Mouse (Mus musculus): Measurements from ENCODE around the gene Urb2. TPM values are rescaled to one million over a fixed set of nuclear protein-coding genes. Genes with fewer than 3 reads are reported as not detected.

Urb2 gene
- total and polyA plus RNA-seq, 3 experiments = 26.4 to 33.9 (median 27.9) TPM

- H3K79me2 ChIP-seq (replicated peaks; ENCODE audit: control insufficient read depth, extremely low read depth, insufficient read depth, poor library complexity, severe bottlenecking) = no peaks in the 10 kb centered on the region
- peaks cover 8 to 32% of the 10 kb centered on the region in 2 experiments; a peak in 3 of 4 replicates for H3K4me1 ChIP-seq (ENCODE audit: control insufficient read depth in 1 of 2, insufficient read depth in 2 of 2)
- H3K9me3 ChIP-seq (replicated peaks; ENCODE audit: low read length) = peaks cover 3% of the 10 kb centered on the region
- H3K4me3 ChIP-seq (replicated peaks in 1 of 3; ENCODE audit: low read depth in 2 of 3, low read length in 2 of 3, poor library complexity in 1 of 3) = no peak overlapping the region
- DNase-seq (ENCODE audit: extremely low read depth) = no peak
- H3K9ac ChIP-seq (ENCODE audit: insufficient read depth, low read depth) = no peak overlapping the region
- TF ChIP-seq ZNF384 (IDR thresholded peaks at IDR 0.05; ENCODE audit: low read depth, low read length) (no peak), UBTF (IDR thresholded peaks at IDR 0.05; ENCODE audit: low read depth, low read length) (no peak), ZC3H11A (IDR thresholded peaks at IDR 0.05; ENCODE audit: low read depth, low read length) (peak; percentile 66), POLR2A (IDR thresholded peaks at IDR 0.05; ENCODE audit: low read depth, low read length) (no peak), CHD1 (IDR thresholded peaks at IDR 0.05; ENCODE audit: low read depth, low read length) (no peak), CTCF (conservative IDR thresholded peaks at IDR 0.05 in 1 of 2, IDR thresholded peaks at IDR 0.05 in 1 of 2; ENCODE audit: low read depth in 2 of 2, low read length in 2 of 2) (peak; percentile 11 to 74; a peak in 2 of 4 replicates), JUND (conservative IDR thresholded peaks at IDR 0.05; ENCODE audit: low read depth, low read length) (no peak), POLR2AphosphoS2 (IDR thresholded peaks at IDR 0.05; ENCODE audit: low read depth, low read length) (no peak), RAD21 (IDR thresholded peaks at IDR 0.05; ENCODE audit: low read depth, low read length) (peak; percentile 71), MAZ (IDR thresholded peaks at IDR 0.05; ENCODE audit: low read depth, low read length) (no peak), TCF12 (IDR thresholded peaks at IDR 0.05; ENCODE audit: low read depth, low read length) (no peak), SMC3 (IDR thresholded peaks at IDR 0.05; ENCODE audit: low read depth, low read length) (peak; percentile 86), ELF1 (IDR thresholded peaks at IDR 0.05; ENCODE audit: low read depth, low read length) (no peak), E2F4 (IDR thresholded peaks at IDR 0.05; ENCODE audit: insufficient replicate concordance, low read depth, low read length) (no peak)
- no peaks in the 10 kb centered on the region for H3K27me3 ChIP-seq (replicated peaks)
- no peaks in the 10 kb centered on the region for H3K36me3 ChIP-seq (replicated peaks in 1 of 2; ENCODE audit: control insufficient read depth in 1 of 2, insufficient read depth in 1 of 2, low read length in 1 of 2)
- H3K4me2 ChIP-seq (ENCODE audit: insufficient read depth, low read depth, poor library complexity, severe bottlenecking) = no peak overlapping the region
- H3K27ac ChIP-seq (ENCODE audit: insufficient read depth, low read depth) = no peak overlapping the region
- in situ Hi-C loops (cut with MboI; ENCODE audit: low pct_ligation_motif_present, low pct_unique_long_range_greater_than_20kb, low sequenced_read_pairs) = no loop called here
- dilution Hi-C loops (cut with MboI; ENCODE audit: extremely low pct_ligation_motif_present, extremely low pct_unique_long_range_greater_than_20kb, low sequenced_read_pairs) = no loop called here
Measured at GRCm38 (mm10) chr8:124077998-124078397, 56.7 kb downstream of the Urb2 start.

DNA sequence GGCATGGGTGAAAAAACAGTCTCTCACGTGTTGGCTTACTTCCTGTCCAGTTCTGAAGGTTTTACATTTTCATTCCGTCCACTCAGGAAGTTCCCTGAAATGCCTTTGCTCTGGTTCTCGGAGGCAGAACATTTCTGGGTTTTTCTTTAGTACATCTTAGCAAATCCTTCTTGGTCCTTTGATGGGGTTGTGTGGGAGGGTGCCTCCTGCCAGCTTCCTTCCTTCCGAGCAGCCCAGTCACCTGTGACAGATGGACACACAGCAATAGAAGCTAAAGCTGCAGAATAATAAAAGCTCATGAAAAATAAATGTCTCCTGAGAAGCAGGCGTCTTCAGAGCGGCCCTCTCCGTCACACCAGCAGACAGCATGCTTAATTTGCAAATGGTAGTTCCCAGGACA lies 57.7 kb downstream of the Urb2 start:
- DNase-seq (ENCODE audit: extremely low read depth) = no peak
- in situ Hi-C loops (cut with MboI; ENCODE audit: low pct_ligation_motif_present, low pct_unique_long_range_greater_than_20kb, low sequenced_read_pairs) = no loop called here
- dilution Hi-C loops (cut with MboI; ENCODE audit: extremely low pct_ligation_motif_present, extremely low pct_unique_long_range_greater_than_20kb, low sequenced_read_pairs) = no loop called here
- no peaks in the 10 kb centered on the region for H3K79me2 ChIP-seq (replicated peaks; ENCODE audit: control insufficient read depth, extremely low read depth, insufficient read depth, poor library complexity, severe bottlenecking)
- peaks cover 8 to 36% of the 10 kb centered on the region in 2 experiments; a peak in 3 of 4 replicates for H3K4me1 ChIP-seq (ENCODE audit: control insufficient read depth in 1 of 2, insufficient read depth in 2 of 2)
- no peak overlapping the region for H3K4me3 ChIP-seq (replicated peaks in 1 of 3; ENCODE audit: low read depth in 2 of 3, low read length in 2 of 3, poor library complexity in 1 of 3)
- H3K36me3 ChIP-seq (replicated peaks in 1 of 2; ENCODE audit: control insufficient read depth in 1 of 2, insufficient read depth in 1 of 2, low read length in 1 of 2) = no peaks in the 10 kb centered on the region
- 0 out of 2 replicates have a peak overlapping the region, but pooled peaks have one; percentile 43 for H3K4me2 ChIP-seq (ENCODE audit: insufficient read depth, low read depth, poor library complexity, severe bottlenecking)
- TF ChIP-seq HCFC1 (IDR thresholded peaks at IDR 0.05; ENCODE audit: low read depth, low read length) (no peak), BHLHE40 (IDR thresholded peaks at IDR 0.05; ENCODE audit: low read depth, low read length) (peak; percentile 74)
- H3K9ac ChIP-seq (ENCODE audit: insufficient read depth, low read depth) = no peak overlapping the region
- H3K27ac ChIP-seq (ENCODE audit: insufficient read depth, low read depth) = no peak overlapping the region
- no peaks in the 10 kb centered on the region for H3K27me3 ChIP-seq (replicated peaks)
- H3K9me3 ChIP-seq (replicated peaks; ENCODE audit: low read length) = peaks cover 5% of the 10 kb centered on the region
